Mouse (Mus musculus): ENCODE data around the gene AC124108.1. TPM values are rescaled to one million over a fixed set of nuclear protein-coding genes. Genes with fewer than 3 reads are reported as not detected.

The AC124108.1 gene
- polyA plus RNA-seq (2011; ENCODE audit: insufficient read depth, insufficient read length, low replicate concordance, missing spikeins) = not detected in 2 replicates

GRCm38 (mm10) chr1:132191093-132191785 lies at the start of gene AC124108.1, which contains the start of gene Lemd1:
AC124108.1 (plus strand) TSS chr1:132191457.
Lemd1 (plus strand) TSS chr1:132191431.
- TF ChIP-seq CTCF (IDR thresholded peaks at IDR 0.05; ENCODE audit: control insufficient read depth, insufficient read depth, low read length) = no peak
- TF ChIP-seq POLR2A (IDR thresholded peaks at IDR 0.05; ENCODE audit: borderline replicate concordance, control insufficient read depth, low read depth, low read length) = no peak
- Histone ChIP-seq H3K4me3 (replicated peaks; ENCODE audit: control insufficient read depth, low read depth, low read length) (no peak within 1 kb of the TSS), H3K27ac (ENCODE audit: control insufficient read depth, insufficient read depth, low read depth, low read length, poor library complexity) (no peak within 1 kb of the TSS; the same call in 1 of the 2 replicates), H3K4me1 (ENCODE audit: control insufficient read depth, insufficient read depth, low read length) (no peaks in the 10 kb centered on the region)
- 4% methylated on average over 34 of the region's 34 CpGs for WGBS

DNA sequence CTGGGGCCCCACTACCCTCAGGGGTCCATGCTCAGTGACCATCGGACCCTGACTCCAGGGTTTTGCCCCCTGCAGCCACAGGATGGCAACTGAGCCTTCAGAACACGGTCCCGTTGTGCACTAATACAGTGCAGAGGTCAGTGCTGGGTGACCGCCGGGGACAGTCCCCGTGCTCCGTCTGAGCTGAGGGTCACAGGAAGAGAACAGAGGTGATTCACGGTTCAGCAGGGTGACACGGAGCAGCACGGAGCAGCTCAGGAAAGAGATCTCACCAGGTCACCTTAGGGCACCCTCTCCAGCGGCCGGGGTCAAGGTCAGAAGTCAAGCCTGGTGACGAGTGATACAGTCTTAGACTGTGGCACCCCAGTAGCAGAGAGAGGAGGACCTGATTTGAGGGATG lies 49.5 kb upstream of the AC124108.1 start:
- 82% methylated on average over 13 of the region's 13 CpGs for WGBS
- Histone ChIP-seq H3K4me1 (ENCODE audit: control insufficient read depth, insufficient read depth, low read length) (no peaks in the 10 kb centered on the region; the same call in none of the 2 replicates), H3K4me3 (replicated peaks; ENCODE audit: control insufficient read depth, low read depth, low read length) (no peak overlapping the region), H3K27ac (ENCODE audit: control insufficient read depth, insufficient read depth, low read depth, low read length, poor library complexity) (no peak overlapping the region)
- TF ChIP-seq CTCF (IDR thresholded peaks at IDR 0.05; ENCODE audit: control insufficient read depth, insufficient read depth, low read length) = no peak
- TF ChIP-seq POLR2A (IDR thresholded peaks at IDR 0.05; ENCODE audit: borderline replicate concordance, control insufficient read depth, low read depth, low read length) = no peak

DNA sequence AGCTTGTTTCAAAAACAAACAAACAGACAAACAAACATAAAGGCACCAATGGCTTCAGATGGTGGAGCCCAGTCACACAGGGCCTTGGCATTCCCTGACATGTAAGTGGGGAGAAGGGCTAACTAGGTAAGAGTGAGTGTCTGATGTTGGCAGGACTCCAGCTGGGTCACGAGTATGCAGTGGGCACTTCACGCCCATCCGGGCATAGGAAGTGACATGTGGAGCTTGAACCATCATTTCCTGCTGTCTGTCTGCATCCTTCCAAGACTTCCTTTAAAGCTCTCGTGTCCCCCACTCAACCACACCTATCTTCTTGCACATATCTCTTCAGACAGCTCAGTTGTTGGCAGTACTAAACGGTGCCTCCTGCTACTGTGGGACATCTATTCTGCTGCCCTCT lies 48.2 kb upstream of the AC124108.1 start:
- TF ChIP-seq POLR2A (IDR thresholded peaks at IDR 0.05; ENCODE audit: borderline replicate concordance, control insufficient read depth, low read depth, low read length) = no peak
- TF ChIP-seq CTCF (IDR thresholded peaks at IDR 0.05; ENCODE audit: control insufficient read depth, insufficient read depth, low read length) = no peak
- WGBS = 3% methylated on average over 5 of the region's 5 CpGs
- no peaks in the 10 kb centered on the region; the same call in none of the 2 replicates for H3K4me1 ChIP-seq (ENCODE audit: control insufficient read depth, insufficient read depth, low read length)
- H3K27ac ChIP-seq (ENCODE audit: control insufficient read depth, insufficient read depth, low read depth, low read length, poor library complexity) = no peak overlapping the region
- H3K4me3 ChIP-seq (replicated peaks; ENCODE audit: control insufficient read depth, low read depth, low read length) = no peak overlapping the region

- H3K4me3 ChIP-seq (replicated peaks; ENCODE audit: control insufficient read depth, low read depth, low read length) = no peak overlapping the region
- no peak for TF ChIP-seq CTCF (IDR thresholded peaks at IDR 0.05; ENCODE audit: control insufficient read depth, insufficient read depth, low read length)
- TF ChIP-seq POLR2A (IDR thresholded peaks at IDR 0.05; ENCODE audit: borderline replicate concordance, control insufficient read depth, low read depth, low read length) = no peak
- WGBS = 88% methylated on average over 4 of the region's 4 CpGs
- H3K27ac ChIP-seq (ENCODE audit: control insufficient read depth, insufficient read depth, low read depth, low read length, poor library complexity) = no peak overlapping the region
- H3K4me1 ChIP-seq (ENCODE audit: control insufficient read depth, insufficient read depth, low read length) = no peaks in the 10 kb centered on the region; the same call in none of the 2 replicates
These were observed 47.5 kb upstream of the AC124108.1 start for GRCm38 (mm10) chr1:132143730-132144129.

DNA sequence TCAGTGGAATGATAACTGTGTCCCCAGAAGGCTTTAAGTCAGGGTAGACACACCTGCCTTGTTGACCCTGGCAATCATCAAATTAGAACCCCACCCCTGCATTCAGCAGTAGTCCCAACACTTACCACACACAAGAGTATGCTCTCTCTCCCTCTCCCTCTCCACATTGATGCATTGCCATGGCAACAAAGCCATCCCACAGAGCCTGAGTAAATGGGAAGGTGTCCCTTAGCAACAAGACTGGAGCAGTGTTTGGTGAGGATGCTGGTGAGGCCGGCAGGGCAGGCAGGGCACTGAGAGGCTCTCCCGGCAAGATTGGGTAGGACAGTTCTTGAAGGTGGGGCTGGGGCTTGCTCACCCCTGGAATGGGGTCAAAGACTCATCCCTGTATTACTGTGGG lies 47.0 kb upstream of the AC124108.1 start:
- TF ChIP-seq POLR2A (IDR thresholded peaks at IDR 0.05; ENCODE audit: borderline replicate concordance, control insufficient read depth, low read depth, low read length) (no peak), CTCF (IDR thresholded peaks at IDR 0.05; ENCODE audit: control insufficient read depth, insufficient read depth, low read length) (no peak)
- Histone ChIP-seq H3K27ac (ENCODE audit: control insufficient read depth, insufficient read depth, low read depth, low read length, poor library complexity) (no peak overlapping the region), H3K4me3 (replicated peaks; ENCODE audit: control insufficient read depth, low read depth, low read length) (no peak overlapping the region), H3K4me1 (ENCODE audit: control insufficient read depth, insufficient read depth, low read length) (no peaks in the 10 kb centered on the region; the same call in none of the 2 replicates)
- 83% methylated on average over 2 of the region's 2 CpGs for WGBS

DNA sequence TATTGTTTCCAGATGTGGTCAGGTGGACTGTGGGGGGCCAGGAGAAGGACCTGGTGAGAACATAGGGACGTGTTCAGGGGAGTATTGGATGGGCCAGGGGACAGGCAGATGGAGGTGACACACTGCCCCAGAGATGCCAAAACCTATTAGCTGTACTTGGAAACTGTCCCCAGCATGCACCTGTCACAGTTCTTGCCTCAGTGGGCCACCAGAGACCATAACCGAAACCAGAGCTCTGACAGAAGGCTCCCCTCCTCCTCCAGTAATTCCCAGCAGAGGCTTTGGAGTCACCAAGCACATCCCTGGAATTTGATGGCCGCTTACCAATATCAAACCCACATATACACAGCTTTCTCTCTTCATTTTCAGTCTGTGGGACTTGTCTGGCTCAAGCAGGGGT lies 46.4 kb upstream of the AC124108.1 start:
- TF ChIP-seq POLR2A (IDR thresholded peaks at IDR 0.05; ENCODE audit: borderline replicate concordance, control insufficient read depth, low read depth, low read length) = no peak
- 74% methylated on average over 3 of the region's 3 CpGs for WGBS
- Histone ChIP-seq H3K4me1 (ENCODE audit: control insufficient read depth, insufficient read depth, low read length) (no peaks in the 10 kb centered on the region; the same call in none of the 2 replicates), H3K4me3 (replicated peaks; ENCODE audit: control insufficient read depth, low read depth, low read length) (no peak overlapping the region), H3K27ac (ENCODE audit: control insufficient read depth, insufficient read depth, low read depth, low read length, poor library complexity) (no peak overlapping the region)

DNA sequence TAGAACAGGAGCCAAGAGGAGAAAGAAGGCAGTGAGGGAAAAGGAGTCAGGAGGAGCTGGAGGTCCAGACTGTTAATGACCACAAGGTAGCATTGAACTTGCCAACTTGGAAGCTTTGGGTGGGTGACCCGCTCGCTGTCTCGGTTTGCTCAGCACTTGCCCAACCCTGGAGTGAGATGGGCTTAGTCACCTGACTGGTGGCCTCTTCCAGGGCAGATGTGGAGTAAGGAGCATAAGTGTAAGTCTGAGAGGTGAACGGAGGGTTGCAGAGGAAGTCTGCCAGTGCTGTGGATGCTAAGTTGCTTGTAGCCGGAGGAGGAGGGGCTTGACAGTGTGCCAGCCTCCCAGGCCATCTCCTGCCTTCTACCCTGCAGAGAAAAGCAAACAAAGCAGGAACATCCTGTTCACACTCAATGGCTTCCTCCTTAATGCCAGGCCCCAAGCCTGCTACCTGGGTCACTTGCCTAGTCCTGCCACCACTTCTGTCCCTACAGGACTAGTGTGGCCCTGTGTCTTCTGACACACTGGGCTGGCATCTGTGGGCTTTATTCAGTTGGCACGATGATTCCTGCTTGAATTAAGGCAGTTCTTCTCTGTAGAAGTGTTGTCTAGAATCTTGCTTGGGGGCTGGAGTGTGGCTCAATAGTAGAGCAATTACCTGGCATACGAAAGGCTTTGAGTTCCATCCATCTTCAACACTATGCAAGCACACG lies 45.1 kb upstream of the AC124108.1 start:
- WGBS = 55% methylated on average over 8 of the region's 8 CpGs
- TF ChIP-seq POLR2A (IDR thresholded peaks at IDR 0.05; ENCODE audit: borderline replicate concordance, control insufficient read depth, low read depth, low read length) = no peak
- TF ChIP-seq CTCF (IDR thresholded peaks at IDR 0.05; ENCODE audit: control insufficient read depth, insufficient read depth, low read length) = no peak
- H3K4me1 ChIP-seq (ENCODE audit: control insufficient read depth, insufficient read depth, low read length) = no peaks in the 10 kb centered on the region; the same call in none of the 2 replicates

DNA sequence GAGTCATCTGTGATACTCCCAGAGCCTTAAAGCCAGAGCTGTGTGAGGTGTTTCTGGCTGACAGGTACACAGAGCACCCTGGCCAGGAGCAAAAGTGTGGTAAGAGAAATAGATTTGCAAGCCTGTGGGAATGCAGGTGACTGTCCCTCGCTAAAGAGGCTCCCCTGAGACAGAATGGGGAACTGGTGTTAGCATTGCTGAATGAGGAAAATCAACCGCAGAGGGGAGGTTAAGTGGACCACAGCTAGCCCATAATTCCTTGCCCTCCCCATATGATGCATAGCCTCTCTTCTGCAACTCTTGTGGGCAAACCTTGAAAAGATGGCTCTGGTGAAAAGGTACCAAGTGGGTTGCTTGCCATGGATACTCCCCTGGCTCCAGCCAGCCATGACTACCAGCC lies 41.8 kb upstream of the AC124108.1 start:
- Histone ChIP-seq H3K4me1 (ENCODE audit: control insufficient read depth, insufficient read depth, low read length) (no peaks in the 10 kb centered on the region), H3K27ac (ENCODE audit: control insufficient read depth, insufficient read depth, low read depth, low read length, poor library complexity) (no peak overlapping the region), H3K4me3 (replicated peaks; ENCODE audit: control insufficient read depth, low read depth, low read length) (no peak overlapping the region)
- WGBS = 0% methylated on average over 2 of the region's 2 CpGs
- TF ChIP-seq CTCF (IDR thresholded peaks at IDR 0.05; ENCODE audit: control insufficient read depth, insufficient read depth, low read length) (no peak), POLR2A (IDR thresholded peaks at IDR 0.05; ENCODE audit: borderline replicate concordance, control insufficient read depth, low read depth, low read length) (no peak)

More for the DNA sequence above, 45.1 kb upstream of the AC124108.1 start:
- H3K4me3 ChIP-seq (replicated peaks; ENCODE audit: control insufficient read depth, low read depth, low read length) = no peak overlapping the region
- H3K27ac ChIP-seq (ENCODE audit: control insufficient read depth, insufficient read depth, low read depth, low read length, poor library complexity) = no peak overlapping the region
